Mouse (Mus musculus): ENCODE measurements around the gene Vmn2r-ps159. TPM values are rescaled to one million over a fixed set of nuclear protein-coding genes. Genes with fewer than 3 reads are reported as not detected.
"Not testable (repeated sequence)": the region's sequence is repeated elsewhere in the genome, so short reads cannot be mapped to it uniquely, and the experiment has no call there.

Vmn2r-ps159 gene
- total RNA-seq (2014; rRNA removed) (not detected in 2 replicates), polyA plus RNA-seq (2015; fragmentation: Nextera tagmentation; extraction: Ambion mirVana) (not detected in 2 replicates)

DNA sequence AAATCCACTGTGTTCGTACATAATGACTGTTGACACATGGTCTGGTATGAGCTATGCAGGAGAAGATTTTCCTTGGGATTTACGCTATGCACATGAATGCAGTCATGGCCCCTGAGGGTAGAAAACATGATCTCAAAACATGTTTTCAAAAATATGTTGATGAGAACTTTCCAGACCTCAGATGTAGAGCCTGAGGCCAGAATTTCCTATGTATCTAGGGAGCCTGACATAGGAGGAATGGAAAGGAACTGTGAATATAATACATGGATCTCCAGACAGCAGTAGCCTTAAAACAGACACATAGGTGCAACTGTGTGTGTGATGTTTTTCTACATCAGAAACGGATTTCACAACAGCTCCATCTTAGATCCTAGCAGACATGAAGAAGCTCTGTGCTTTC is at the start of gene Vmn2r-ps159:
Gene Vmn2r-ps159, plus strand, starts transcription at position 301 of the 400 bp plus-strand sequence.
- not testable (repeated sequence) for H3K4me1 ChIP-seq (ENCODE audit: insufficient read depth, low read length); H3K4me2 ChIP-seq (ENCODE audit: low read depth, low read length); H3K27me3 ChIP-seq (ENCODE audit: insufficient read depth, low read length); H3K9ac ChIP-seq (replicated peaks; ENCODE audit: low read length); ATAC-seq; H3K27ac ChIP-seq; H3K4me3 ChIP-seq (ENCODE audit: low read length); DNase-seq (ENCODE audit: low spot score); H3K36me3 ChIP-seq (ENCODE audit: insufficient read depth, low read length); H3K9me3 ChIP-seq (ENCODE audit: low read length)
- WGBS, result 76% methylated on average over 3 of the region's 3 CpGs

DNA sequence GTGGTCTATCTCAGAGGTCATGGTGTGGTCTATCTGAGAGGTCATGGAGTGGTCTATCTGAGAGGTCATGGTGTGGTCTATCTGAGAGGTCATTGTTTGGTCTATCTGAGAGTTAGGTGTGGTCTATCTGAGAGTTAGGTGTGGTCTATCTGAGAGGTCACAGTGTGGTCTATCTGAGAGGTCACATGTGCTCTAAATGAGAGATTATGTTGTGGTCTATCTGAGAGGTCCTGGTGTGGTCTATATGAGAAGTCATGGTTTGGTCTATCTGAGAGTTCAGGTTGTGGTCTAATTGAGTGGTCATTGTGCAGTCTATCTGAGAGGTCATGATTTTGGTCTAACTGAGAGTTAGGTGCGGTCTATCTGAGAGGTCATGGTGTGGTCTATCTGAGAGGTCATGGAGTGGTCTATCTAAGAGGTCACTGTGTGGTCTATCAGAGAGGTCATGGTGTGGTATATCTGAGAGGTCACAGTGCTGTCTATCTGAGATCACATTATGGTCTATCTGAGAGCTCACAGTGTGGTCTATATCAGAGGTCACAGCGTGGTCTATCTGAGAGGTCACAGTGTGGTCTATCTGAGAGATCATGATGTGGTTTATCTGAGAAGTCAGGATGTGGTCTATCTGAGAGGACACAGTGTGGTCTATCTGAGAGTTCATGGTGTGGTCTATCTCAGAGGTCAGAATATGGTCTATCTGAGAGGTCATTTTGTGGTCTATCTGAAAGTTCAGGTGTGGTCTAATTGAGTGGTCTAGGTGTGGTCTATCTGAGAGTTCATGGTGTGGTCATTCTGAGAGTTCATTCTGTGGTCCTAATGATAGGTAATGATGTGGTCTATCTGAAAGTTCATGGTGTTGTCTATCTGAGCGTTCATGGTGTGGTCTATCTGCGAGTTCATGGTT is 10.9 kb downstream of the Vmn2r-ps159 start:
- not testable (repeated sequence) for H3K4me2 ChIP-seq (ENCODE audit: low read depth, low read length); H3K4me3 ChIP-seq (ENCODE audit: low read length); DNase-seq (ENCODE audit: low spot score); H3K36me3 ChIP-seq (ENCODE audit: insufficient read depth, low read length); H3K4me1 ChIP-seq (ENCODE audit: insufficient read depth, low read length); H3K27ac ChIP-seq; H3K27me3 ChIP-seq (ENCODE audit: insufficient read depth, low read length); H3K9ac ChIP-seq (replicated peaks; ENCODE audit: low read length)
- 0 out of 2 replicates have a peak, but pooled peaks have one; percentile 24 for ATAC-seq
- WGBS, result 80% methylated on average over 4 of the region's 4 CpGs
- peaks cover 11% of the 10 kb centered on the region; the same call in 1 of the 2 replicates for H3K9me3 ChIP-seq (ENCODE audit: low read length)

DNA sequence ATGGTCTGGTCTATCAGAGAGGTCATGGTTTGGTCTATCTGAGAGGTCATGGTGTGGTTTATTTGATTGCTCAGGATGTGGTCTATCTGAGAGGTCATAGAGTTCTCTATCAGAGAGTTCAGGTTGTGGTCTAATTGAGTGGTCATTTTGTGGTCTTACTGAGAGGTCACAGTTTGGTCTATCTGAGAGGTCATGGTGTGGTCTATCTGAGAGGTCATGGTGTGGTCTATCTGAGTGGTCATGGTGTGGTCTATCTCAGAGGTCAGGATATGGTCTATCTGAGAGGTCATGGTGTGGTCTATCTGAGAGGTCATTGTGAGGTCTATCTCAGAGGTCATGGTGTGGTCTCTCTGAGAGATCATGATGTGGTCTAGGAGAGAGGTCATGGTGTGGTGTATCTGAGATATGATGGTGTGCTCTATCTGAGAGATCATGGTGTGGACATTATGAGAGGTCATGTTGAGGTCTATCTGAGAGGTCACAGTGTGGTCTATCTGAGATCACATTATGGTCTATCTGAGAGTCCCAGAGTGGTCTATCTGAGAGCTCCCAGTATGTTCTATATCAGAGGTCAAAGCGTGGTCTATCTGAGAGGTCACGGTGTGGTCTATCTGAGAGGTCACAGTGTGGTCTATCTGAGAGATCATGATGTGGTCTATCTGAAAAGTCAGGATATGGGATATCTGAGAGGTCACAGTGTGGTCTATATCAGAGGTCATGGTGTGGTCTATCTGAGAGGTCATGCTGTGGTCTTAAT is 11.8 kb downstream of the Vmn2r-ps159 start:
- no peak overlapping the region for H3K9ac ChIP-seq (replicated peaks; ENCODE audit: low read length)
- H3K27me3 ChIP-seq (ENCODE audit: insufficient read depth, low read length), result no peaks in the 10 kb centered on the region
- DNase-seq (ENCODE audit: low spot score), result peak; percentile 53
- no peak overlapping the region for H3K4me2 ChIP-seq (ENCODE audit: low read depth, low read length)
- no peaks in the 10 kb centered on the region for H3K4me1 ChIP-seq (ENCODE audit: insufficient read depth, low read length)
- WGBS, result 86% methylated on average over 2 of the region's 2 CpGs
- peaks cover 11% of the 10 kb centered on the region; the same call in 1 of the 2 replicates for H3K9me3 ChIP-seq (ENCODE audit: low read length)
- H3K27ac ChIP-seq, result no peak overlapping the region
- no peaks in the 10 kb centered on the region for H3K36me3 ChIP-seq (ENCODE audit: insufficient read depth, low read length)
- TF ChIP-seq CTCF (IDR thresholded peaks at IDR 0.05; ENCODE audit: low read depth), result no peak
- peak; percentile 76; the same call in 1 of the 2 replicates for ATAC-seq
- no peak overlapping the region for H3K4me3 ChIP-seq (ENCODE audit: low read length)

DNA sequence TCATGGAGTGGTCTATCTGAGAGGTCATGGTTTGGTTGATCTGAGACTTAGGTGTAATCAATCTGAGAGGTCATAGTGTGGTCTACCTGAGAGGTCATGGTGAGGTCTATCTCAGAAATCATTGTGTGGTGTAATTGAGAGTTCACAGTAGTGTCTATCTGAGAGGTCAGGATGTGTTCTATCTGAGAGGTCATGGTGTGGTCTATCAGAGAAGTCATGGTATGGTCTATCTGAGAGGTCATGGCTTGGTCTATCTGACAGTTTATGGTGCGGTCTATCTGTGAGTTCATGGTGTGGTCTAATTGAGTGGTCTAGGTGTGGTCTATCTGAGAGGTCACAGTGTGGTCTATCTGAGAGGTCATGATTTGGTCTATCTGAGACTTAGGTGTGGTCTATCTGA is 12.4 kb downstream of the Vmn2r-ps159 start:
- Histone ChIP-seq H3K36me3 (ENCODE audit: insufficient read depth, low read length) (no peaks in the 10 kb centered on the region), H3K27me3 (ENCODE audit: insufficient read depth, low read length) (no peaks in the 10 kb centered on the region), H3K4me3 (ENCODE audit: low read length) (no peak overlapping the region), H3K27ac (no peak overlapping the region), H3K9ac (replicated peaks; ENCODE audit: low read length) (no peak overlapping the region), H3K4me2 (ENCODE audit: low read depth, low read length) (no peak overlapping the region), H3K4me1 (ENCODE audit: insufficient read depth, low read length) (no peaks in the 10 kb centered on the region), H3K9me3 (ENCODE audit: low read length) (peaks cover 11% of the 10 kb centered on the region; the same call in 1 of the 2 replicates)
- 93% methylated on average over 1 of the region's 1 CpGs for WGBS
- no peak for DNase-seq (ENCODE audit: low spot score)
- no peak for TF ChIP-seq CTCF (IDR thresholded peaks at IDR 0.05; ENCODE audit: low read depth)
- no peak for ATAC-seq

DNA sequence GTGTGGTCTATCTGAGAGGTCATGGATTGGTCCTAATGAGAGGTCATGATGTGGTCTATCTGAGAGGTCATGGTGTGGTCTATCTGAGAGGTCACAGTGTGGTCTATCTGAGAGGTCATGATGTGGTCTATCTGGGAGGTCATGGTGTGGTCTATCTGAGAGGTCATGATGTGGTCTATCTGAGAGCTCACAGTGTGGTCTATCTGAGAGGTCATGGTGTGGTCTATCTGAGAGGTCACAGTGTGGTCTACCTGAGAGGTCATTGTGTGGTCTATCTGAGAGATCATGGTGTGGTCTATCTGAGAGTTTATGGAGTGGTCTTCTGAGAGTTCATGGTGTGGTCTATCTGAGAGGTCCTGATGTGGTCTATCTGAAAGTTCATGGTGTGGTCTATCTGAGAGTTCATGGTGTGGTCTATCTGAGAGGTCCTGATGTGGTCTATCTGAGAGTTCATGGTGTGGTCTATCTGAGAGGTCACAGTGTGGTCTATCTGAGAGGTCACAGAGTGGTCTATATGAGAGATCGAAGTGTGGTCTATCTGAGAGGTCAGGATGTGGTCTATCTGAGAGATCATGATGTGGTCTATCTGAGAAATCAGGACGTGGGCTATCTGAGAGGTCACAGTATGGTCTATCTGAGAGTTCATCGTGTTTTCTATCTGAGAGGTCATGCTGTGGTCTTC is 26.0 kb downstream of the Vmn2r-ps159 start:
- not testable (repeated sequence) for H3K27ac ChIP-seq; H3K27me3 ChIP-seq (ENCODE audit: insufficient read depth, low read length); H3K9ac ChIP-seq (replicated peaks; ENCODE audit: low read length); DNase-seq (ENCODE audit: low spot score); H3K4me3 ChIP-seq (ENCODE audit: low read length); H3K36me3 ChIP-seq (ENCODE audit: insufficient read depth, low read length); H3K9me3 ChIP-seq (ENCODE audit: low read length); H3K4me2 ChIP-seq (ENCODE audit: low read depth, low read length); H3K4me1 ChIP-seq (ENCODE audit: insufficient read depth, low read length)
- peak; percentile 66; the same call in 1 of the 2 replicates for ATAC-seq
- 69% methylated on average over 3 of the region's 3 CpGs for WGBS

Other genes starting within 250 kb of the Vmn2r-ps159 start
- 24.0 and 32.8 TPM in 2 replicates for gene 9430015G10Rik, start 221.1 kb upstream of the Vmn2r-ps159 start, total RNA-seq (2014; rRNA removed)
- 21.0 and 22.3 TPM in 2 replicates for gene 9430015G10Rik, start 221.1 kb upstream of the Vmn2r-ps159 start, polyA plus RNA-seq (2015; fragmentation: Nextera tagmentation; extraction: Ambion mirVana)
- 0.50 and 0.73 TPM in 2 replicates for gene Rnf223, start 200.6 kb upstream of the Vmn2r-ps159 start, total RNA-seq (2014; rRNA removed)
- 0.25 and 0.31 TPM in 2 replicates for gene Rnf223, start 200.6 kb upstream of the Vmn2r-ps159 start, polyA plus RNA-seq (2015; fragmentation: Nextera tagmentation; extraction: Ambion mirVana)
- 273 and 295 TPM in 2 replicates for gene Agrn, start 133.6 kb upstream of the Vmn2r-ps159 start, total RNA-seq (2014; rRNA removed)
- 58.6 and 63.0 TPM in 2 replicates for gene Agrn, start 133.6 kb upstream of the Vmn2r-ps159 start, polyA plus RNA-seq (2015; fragmentation: Nextera tagmentation; extraction: Ambion mirVana)
- 1.6 and 3.2 TPM in 2 replicates for gene Isg15, start 130.3 kb upstream of the Vmn2r-ps159 start, total RNA-seq (2014; rRNA removed)
- 4.5 and 5.2 TPM in 2 replicates for gene Isg15, start 130.3 kb upstream of the Vmn2r-ps159 start, polyA plus RNA-seq (2015; fragmentation: Nextera tagmentation; extraction: Ambion mirVana)
- 4.6 and 5.0 TPM in 2 replicates for gene AW011738, start 127.8 kb upstream of the Vmn2r-ps159 start, total RNA-seq (2014; rRNA removed)
- 3.7 and 4.0 TPM in 2 replicates for gene AW011738, start 127.8 kb upstream of the Vmn2r-ps159 start, polyA plus RNA-seq (2015; fragmentation: Nextera tagmentation; extraction: Ambion mirVana)
- gene Perm1, start 115.2 kb upstream of the Vmn2r-ps159 start, total RNA-seq (2014; rRNA removed), result 1.6 and 1.7 TPM in 2 replicates
- gene Perm1, start 115.2 kb upstream of the Vmn2r-ps159 start, polyA plus RNA-seq (2015; fragmentation: Nextera tagmentation; extraction: Ambion mirVana), result 1.2 and 1.3 TPM in 2 replicates
- gene Plekhn1, start 96.2 kb upstream of the Vmn2r-ps159 start, total RNA-seq (2014; rRNA removed), result 52.9 and 55.3 TPM in 2 replicates
- gene Plekhn1, start 96.2 kb upstream of the Vmn2r-ps159 start, polyA plus RNA-seq (2015; fragmentation: Nextera tagmentation; extraction: Ambion mirVana), result 19.6 and 19.7 TPM in 2 replicates
- gene Noc2l, start 95.1 kb upstream of the Vmn2r-ps159 start, total RNA-seq (2014; rRNA removed), result 79.8 and 80.8 TPM in 2 replicates
- 40.9 and 43.8 TPM in 2 replicates for gene Noc2l, start 95.1 kb upstream of the Vmn2r-ps159 start, polyA plus RNA-seq (2015; fragmentation: Nextera tagmentation; extraction: Ambion mirVana)
- 3.1 and 5.2 TPM in 2 replicates for gene Samd11, start 75.4 kb upstream of the Vmn2r-ps159 start, total RNA-seq (2014; rRNA removed)
- 1.8 and 2.9 TPM in 2 replicates for gene Samd11, start 75.4 kb upstream of the Vmn2r-ps159 start, polyA plus RNA-seq (2015; fragmentation: Nextera tagmentation; extraction: Ambion mirVana)

Data from hindbrain, postnatal 0 days (tissue).